Mouse (Mus musculus) left cerebral cortex, postnatal 25 days (tissue): ENCODE data around the gene Mrpl4. TPM values are rescaled to one million over a fixed set of nuclear protein-coding genes. Genes with fewer than 3 reads are reported as not detected.

ENCODE experiments used
- DNase-seq, 2 experiments: peaks; one replicate each; pipeline ENCODE4 v3.0.0; 2022; ENCODE audit warnings: low spot score in 2 of 2, mixed read lengths in 1 of 2
- intact Hi-C: fragments of 180-260 bp; cut with DNase I; formaldehyde crosslinking; loops from one replicate; pipeline ENCODE4 v1.15.1; 2025
- total RNA-seq, 2 experiments: library from RNA; stranded (reverse); gene quantifications; 2 replicates each; pipeline ENCODE4 v1.2.3; 2021

Gene Mrpl4
- total RNA-seq, 2 experiments from 2014 or later = 61.5 to 64.2 TPM

DNA sequence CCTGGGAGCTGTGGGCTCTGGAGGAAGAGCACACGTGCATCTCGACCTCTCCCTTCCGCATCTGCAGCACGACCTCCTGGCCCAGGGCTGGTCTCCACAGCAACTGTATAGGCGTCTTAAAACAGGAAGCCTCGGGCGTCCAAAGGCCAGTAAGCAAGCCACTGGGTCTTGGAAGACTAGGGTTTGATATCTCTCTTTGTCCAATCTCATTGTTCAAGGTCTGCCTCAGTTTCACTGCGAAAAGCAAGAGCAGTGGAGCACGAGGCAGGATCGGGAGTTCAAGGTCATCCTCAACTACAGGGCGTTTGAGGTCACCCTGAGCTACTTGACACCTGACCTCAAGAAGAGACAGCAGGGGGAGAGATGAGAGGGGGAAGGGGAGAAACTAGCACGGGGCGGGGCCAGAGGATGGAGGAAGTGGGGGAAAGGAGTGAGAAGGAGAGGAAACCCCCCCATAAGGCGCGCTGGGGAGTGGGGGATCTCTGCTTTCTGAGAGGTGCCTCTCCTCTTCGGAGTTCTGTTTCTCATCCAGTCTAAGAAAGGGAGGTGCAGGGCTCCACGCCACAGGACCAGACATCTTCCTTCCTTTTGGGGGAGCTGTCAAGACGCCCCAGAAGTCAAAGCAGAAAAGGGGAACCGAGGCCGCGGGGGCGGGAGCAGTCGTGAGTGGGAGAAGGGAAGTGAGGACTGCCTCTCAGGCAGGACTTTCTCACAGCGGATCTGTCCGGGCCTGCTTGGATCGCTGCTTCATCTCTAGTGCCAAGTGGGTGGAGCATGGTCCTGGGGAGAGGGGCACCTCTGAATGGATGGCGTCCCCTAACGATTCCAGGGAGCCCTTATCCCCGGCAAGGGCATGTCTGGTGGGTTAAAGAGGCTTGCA, 12.4 kb downstream of the Mrpl4 start:
- peak in 1 of 2 experiments; percentile 60 for DNase-seq
- intact Hi-C loops = loop anchor here (1.0 to 5.0 kb wide), 2 partner anchors 38 to 122 kb away; no protein-coding TSS in a partner anchor

DNA sequence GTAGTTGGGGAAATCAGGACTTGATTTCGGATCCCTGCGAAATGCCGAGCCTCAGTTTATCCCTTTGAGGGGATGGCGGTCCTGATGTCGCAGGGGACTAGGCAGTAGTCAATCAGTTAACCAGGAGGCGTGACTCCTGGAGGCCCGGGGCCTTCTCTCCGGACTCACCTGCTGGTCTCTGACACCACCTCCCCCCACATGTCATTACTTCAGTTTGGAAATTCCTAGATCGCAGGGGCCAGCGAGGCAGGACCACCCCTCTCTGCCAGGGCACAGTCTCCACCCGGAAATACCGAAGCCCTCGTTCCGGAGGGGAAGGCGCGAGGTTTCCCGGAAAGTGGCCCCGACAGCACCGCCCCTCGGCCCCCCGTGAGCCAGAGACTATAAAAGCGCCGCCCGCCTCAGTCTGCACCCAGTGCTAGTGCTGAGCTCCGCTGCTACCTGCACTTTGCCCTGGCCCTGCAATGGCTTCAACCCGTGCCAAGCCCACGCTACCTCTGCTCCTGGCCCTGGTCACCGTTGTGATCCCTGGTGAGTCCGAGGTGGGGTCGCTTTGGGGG, 13.1 kb downstream of the Mrpl4 start, which contains the start of gene Icam1:
TSS of gene Icam1 (plus strand) at position 415 of the 560 bp plus-strand sequence.
- intact Hi-C loops = no loop called here
- DNase-seq = peak in 1 of 2 experiments; percentile 23

DNA sequence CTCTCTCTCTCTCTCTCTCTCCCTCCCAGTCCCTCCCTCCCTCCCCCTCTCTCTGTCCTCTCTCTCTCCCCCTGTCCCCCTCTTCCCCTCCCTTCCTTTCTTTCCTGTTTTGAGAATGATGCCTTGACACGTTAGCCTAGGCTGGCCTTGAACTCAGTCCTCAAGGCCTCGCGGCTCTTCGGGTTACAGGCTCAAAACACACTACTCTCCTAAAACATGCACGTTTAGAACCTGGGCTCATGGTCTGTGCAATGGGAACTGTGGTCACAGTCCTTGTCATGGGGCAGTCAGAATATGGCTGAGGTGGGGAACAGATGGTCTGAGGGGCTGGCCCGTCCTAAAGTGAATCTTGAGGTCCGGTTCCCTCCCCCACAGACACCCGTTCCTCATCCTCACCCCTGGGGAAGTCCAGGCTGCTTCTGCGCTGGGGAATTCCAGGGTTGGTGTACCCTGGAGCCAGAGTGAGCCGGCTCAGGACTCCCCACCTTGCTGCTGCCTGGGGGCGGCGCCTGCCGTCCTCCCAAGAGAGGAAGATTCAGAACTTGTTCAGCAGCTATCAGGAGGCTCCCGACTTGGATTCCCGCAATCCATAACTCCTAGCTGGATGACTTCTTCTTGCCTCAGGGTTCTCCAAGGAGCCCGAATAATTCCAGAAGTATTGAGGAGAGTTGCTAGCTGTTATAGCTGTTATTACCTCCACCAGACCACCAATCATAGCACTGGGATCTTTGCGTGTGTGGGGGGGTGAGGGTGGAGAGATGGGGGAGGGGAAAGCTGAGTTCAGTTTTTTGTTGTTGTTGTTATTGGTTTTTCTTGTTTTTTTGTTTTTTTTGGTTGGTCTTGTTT, 14.0 kb downstream of the Mrpl4 start:
- intact Hi-C loops = no loop called here
- DNase-seq = no peak

DNA sequence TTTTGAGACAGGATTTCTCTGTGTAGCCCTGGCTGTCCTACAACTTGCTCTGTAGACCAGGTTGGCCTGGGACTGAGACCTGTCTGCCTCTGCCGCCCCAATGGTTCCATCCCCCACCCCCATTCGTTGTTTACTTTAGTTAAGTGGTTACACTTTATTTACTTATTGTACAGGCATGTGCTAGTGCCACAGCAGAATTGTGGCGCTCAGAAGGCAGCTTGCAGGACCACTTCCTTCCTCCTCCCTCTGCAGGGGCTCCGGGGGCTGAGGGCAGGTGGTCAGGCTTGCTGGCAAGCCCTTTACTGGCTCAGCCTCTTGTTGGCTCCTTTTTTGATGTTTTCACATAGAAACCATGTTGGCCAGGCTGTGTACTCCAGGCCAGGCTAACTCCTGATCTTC, 14.6 kb downstream of the Mrpl4 start:
- intact Hi-C loops = no loop called here
- DNase-seq = no peak

DNA sequence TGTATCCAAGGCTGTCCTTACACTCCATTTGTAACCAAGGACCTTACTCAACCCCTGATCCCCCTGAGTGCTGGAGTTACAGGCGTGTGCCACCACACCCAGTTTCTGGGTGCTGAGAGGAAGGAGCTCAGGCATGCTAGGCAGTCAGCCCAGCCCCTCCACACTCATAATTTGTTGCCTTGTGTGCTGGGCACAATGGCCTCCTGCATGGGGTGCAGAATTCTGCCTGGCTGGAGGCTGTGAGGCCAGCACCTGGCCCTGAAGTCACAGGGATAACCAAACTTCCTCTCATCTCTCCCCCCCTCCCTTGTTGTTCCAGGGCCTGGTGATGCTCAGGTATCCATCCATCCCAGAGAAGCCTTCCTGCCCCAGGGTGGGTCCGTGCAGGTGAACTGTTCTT, 16.1 kb downstream of the Mrpl4 start:
- DNase-seq = no peak
- intact Hi-C loops = no loop called here

DNA sequence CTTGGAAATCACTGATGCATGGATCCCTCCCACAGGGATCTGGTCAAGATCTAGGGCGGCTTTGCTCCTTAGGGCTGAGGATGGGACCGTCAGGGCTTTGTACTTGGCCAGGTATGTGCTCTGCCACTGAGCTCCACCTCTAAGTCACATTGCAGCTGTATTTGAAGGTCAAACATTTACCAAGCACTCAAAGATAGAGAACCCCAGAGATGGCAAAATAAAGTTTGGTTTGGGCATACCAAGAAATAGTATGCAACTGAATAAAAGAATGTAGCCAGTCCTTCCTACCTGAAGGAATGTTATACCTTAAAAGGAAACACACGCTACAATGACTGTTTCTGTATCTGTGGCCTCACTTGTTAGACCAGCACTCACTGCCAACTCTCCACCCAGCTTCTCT, 18.8 kb downstream of the Mrpl4 start:
- DNase-seq = no peak
- intact Hi-C loops = no loop called here

DNA sequence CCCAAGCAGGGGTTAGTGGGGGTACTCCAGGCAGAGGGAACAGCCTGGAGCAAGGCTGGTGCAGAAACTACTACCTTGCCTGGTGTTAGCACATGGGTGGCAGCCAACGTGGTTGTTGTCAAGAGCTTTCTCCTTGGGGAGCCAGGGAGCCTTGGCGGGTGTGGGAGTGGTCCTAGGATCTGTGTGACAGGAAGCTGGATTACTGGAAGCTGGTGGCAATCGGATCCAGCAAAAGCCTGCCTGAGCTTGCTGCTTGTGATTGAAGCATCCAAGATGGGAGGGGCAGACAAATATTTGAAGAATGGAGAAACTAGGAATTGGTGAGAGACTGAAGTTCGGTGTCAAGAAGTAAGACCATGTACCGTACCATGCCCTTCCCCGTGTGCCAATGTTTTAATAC, 19.8 kb downstream of the Mrpl4 start:
- DNase-seq = no peak
- intact Hi-C loops = no loop called here

DNA sequence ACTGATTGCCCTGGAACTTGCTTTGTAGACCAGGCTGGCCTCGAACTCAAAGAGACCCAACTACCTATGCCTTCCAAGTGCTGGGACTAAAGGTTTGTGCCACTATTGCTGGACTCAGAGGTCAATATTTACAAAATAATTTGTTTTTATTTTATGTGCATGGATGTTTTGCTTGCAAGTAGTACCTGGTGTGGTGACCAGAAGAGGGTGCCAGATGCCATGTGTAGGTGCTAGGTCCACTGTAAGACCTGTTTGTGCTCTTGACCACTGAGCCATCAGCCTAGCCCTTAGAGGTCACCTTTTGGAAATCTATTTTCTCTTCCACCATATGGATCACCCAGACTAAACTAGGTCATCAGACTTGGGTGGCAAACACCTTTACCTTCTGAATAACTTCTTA, 20.2 kb downstream of the Mrpl4 start:
- no peak for DNase-seq
- intact Hi-C loops = no loop called here

DNA sequence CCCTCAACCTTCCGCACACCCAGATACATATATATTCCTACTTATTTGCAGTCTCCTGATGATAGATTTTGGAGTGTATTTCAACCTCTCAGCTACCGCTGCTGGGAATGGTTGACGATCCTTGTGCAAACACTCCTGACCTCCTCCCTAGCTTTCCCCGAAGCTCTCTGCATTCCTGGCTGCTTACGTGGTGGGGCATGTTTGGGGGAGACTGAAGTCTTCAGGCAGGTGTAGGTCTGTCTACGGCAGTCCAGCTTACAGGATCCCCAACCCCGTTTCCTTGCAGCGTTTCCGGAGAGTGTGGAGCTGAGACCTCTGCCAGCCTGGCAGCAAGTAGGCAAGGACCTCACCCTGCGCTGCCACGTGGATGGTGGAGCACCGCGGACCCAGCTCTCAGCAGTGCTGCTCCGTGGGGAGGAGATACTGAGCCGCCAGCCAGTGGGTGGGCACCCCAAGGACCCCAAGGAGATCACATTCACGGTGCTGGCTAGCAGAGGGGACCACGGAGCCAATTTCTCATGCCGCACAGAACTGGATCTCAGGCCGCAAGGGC, 22.8 kb downstream of the Mrpl4 start:
- intact Hi-C loops = no loop called here

DNA sequence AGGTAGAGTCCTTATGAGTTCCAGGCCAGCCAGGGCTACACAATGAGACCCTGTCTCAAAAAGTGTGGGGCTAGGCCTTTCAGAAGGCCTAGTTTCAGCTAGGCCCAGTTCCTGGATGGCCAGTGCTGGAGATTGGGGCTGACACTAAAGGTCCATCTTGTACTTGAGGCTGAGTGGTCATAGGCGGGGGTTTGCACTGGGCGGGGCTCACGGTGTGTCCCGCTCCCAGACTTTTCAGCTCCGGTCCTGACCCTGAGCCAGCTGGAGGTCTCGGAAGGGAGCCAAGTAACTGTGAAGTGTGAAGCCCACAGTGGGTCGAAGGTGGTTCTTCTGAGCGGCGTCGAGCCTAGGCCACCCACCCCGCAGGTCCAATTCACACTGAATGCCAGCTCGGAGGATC, 24.3 kb downstream of the Mrpl4 start:
- DNase-seq = no peak
- intact Hi-C loops = loop anchor here (1.0 kb wide), 1 partner anchor 24 kb away; no protein-coding TSS in a partner anchor

More for the DNA sequence above, 22.8 kb downstream of the Mrpl4 start:
- no peak for DNase-seq

DNA sequence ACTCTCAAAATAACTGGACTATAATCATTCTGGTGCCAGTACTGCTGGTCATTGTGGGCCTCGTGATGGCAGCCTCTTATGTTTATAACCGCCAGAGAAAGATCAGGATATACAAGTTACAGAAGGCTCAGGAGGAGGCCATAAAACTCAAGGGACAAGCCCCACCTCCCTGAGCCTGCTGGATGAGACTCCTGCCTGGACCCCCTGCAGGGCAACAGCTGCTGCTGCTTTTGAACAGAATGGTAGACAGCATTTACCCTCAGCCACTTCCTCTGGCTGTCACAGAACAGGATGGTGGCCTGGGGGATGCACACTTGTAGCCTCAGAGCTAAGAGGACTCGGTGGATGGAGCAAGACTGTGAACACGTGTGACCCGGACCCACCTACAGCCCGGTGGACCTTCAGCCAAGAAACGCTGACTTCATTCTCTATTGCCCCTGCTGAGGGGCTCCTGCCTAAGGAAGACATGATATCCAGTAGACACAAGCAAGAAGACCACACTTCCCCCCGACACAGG, 25.3 kb downstream of the Mrpl4 start:
- no peak for DNase-seq
- intact Hi-C loops = loop anchor here (2.0 kb wide), 1 partner anchor 127 kb away; no protein-coding TSS in a partner anchor

DNA sequence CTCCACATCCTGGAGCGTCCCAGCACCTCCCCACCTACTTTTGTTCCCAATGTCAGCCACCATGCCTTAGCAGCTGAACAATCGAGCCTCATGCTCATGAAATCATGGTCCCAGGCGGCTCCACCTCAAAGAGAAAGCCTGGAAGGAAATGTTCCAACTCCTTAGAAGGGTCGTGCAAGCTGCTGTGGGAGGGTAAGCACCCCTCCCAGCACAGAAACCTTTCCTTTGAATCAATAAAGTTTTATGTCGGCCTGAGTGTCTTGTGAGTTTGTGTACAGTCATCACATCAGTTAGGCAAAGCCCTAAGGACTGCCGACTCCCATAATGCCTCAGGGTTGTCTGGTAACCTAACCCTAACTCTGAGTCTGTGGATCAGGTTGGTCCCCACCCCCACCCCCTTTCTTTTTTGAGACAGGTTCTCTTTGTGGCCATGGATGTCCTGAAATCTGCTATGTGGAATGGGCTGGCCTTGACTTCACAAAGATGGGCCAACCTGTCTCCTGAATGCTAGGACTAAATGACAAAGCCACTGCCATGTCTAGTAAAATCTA, 26.1 kb downstream of the Mrpl4 start:
- no peak for DNase-seq
- intact Hi-C loops = loop anchor here (2.0 kb wide), 1 partner anchor 128 kb away; no protein-coding TSS in a partner anchor

DNA sequence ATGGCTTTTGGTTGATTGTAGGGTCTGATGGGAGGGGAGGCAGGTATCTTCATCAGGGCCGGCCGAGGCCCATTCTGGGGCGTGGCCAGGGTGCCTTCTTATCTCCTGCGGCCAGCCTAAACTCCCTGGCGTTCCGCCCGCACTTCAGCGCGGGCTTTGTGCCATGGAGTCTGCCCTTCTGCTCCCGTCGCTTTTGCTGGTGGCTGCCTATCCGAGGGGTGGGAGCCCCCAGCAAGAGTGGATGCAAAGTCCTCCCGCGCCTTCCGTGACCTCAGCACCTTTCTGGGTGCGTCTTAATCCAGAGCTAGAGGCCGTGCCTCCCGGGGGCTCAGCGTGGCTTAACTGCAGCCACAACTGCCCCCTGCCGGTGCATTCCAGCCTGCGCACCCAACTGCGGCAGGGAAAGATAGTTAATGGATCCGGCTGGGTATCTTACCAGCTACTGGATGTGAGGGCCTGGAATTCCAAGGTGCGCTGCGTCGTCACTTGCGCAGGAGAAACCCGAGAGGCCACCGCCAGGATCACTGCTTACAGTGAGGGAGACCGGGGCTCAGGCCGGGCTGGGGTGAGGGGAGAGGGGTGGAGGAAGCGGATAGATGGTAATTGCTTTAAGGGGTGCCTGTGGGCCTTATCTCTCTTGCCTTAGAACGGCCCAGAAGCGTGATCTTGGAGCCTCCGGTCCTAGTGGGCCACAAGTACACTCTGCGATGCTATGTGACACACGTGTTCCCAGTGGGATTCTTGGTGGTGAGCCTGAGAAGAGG, 26.9 kb downstream of the Mrpl4 start, which contains the start of gene Icam4:
TSS of gene Icam4 (plus strand) at position 83 of the 764 bp plus-strand sequence.
- DNase-seq = peak; percentile 72 to 73
- intact Hi-C loops = loop anchor here (2.0 kb wide), 2 partner anchors 101 to 129 kb away; partner anchors contain the start of gene Tyk2

DNA sequence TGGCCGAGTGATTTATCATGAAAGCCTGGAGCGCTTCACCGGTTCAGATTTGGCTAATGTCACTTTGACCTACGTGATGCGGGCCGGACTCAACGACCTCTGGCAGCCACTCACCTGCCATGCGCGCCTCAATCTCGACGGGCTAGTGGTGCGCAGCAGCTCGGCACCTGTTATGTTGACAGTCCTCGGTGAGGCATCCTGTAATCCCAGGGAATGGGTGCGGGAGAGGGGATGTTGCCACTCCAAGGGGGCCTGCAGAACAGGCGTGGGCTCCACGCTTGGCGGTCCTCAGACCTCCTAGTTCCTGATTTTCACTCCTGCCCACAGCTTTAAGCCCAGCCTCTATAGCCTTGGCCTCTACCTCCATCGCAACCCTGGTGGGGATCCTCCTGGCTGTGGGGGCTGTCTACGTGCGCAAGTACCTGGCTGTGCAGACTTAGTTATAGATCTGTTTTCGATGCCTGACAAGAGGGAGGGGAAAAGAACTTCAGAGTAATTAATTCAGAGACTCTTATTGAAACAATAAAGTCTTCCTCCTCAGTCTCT, 27.6 kb downstream of the Mrpl4 start:
- no peak for DNase-seq
- intact Hi-C loops = loop anchor here (2.0 kb wide), 1 partner anchor 101 kb away; the partner anchor contains the start of gene Tyk2

DNA sequence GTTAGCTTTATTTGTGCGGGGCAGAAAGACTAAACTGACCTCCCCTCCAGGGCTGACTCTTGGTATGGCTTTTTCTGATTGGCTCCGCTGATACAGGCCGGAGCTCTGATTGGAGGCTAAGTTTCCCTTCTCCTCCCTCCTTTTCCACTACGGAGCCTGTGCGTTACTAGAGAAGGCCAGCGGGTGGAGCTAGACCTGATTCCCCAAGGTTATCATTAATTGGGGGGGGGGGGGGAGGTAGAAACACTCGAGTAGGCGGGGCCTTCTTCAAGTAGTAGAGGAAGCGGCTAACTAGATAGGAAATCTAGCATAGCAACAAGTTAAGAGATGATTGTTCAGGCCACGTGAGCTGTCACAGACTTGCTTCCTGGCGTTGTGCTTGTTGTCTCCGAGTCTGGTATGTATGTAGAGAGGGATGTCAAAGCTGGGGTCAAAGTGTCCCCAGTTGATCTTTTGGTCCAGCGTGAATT, 28.3 kb downstream of the Mrpl4 start:
- peak; percentile 76 to 91 for DNase-seq
- intact Hi-C loops = loop anchor here (1.0 to 2.0 kb wide), 3 partner anchors 32 to 100 kb away; partner anchors contain the start of genes Gm38431 and Tyk2

DNA sequence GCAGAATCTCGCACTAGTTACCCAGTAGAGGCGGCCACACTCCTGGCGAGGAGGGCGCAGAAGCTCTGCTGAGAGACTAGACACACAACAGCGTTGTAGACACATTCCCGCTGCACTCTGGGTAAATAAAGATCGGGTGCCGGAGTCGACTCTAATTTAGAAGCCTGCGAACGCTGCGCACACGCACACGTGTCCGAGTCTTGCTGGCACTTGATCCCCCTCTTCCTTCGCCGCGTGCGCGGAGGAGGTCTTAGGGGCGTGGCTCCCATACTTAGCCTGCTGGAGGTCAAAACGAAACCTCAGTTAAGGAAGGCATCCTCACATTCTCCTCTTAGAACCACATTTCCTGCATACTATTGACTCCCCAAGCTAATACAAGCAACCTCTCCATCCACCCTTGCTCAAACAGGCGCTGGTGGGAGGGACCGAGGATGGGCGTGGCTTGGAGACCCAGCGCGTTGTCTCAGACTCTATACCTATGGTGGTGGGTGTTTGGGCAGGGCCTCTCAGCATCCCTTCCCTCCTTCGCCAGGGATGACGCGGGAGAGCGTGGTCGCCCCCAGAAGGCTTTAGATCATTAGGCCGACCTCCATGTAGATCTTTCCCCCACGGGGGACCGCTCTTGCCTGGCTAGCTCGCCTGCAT, 28.8 kb downstream of the Mrpl4 start:
- peak; percentile 88 to 93 for DNase-seq
- intact Hi-C loops = loop anchor here (1.0 to 2.0 kb wide), 3 partner anchors 32 to 99 kb away; partner anchors contain the start of genes Gm38431 and Tyk2

DNA sequence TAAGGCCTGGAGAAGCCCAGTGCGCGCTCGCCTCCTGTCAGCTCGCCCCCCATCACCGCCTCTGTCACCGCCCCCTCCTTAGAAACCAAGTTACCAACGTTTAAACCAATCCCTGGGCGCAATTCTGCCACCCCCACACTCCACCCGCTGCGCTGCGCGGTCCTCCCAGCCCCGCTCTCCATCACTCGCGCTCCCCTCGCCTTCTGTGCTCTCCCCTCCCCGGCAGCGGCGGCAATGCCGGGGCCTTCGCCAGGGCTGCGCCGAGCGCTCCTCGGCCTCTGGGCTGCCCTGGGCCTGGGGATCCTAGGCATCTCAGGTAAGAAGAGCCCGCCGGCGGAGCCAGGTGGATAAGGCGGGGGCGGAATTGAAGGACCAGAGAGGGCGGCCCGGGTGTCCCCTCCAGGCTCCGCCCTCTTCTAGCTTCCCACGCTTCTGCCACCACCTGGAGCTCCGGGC, 29.4 kb downstream of the Mrpl4 start, which contains the start of gene Icam5:
TSS of gene Icam5 (plus strand) at position 178 of the 456 bp plus-strand sequence.
- intact Hi-C loops = loop anchor here (1.0 to 2.0 kb wide), 5 partner anchors 9 to 99 kb away; partner anchors contain the start of genes Gm38431 and Tyk2
- peak; percentile 84 to 95 for DNase-seq
